Mouse (Mus musculus) brain, embryonic 14.5 days (tissue): ENCODE results near the gene Il17re. TPM values are rescaled to one million over a fixed set of nuclear protein-coding genes. Genes with fewer than 3 reads are reported as not detected.
A peak's percentile ranks its signal among the peaks of the same experiment; 100 is the strongest.

ENCODE experiments used
- DNase-seq: peaks from one replicate; pipeline ENCODE4 v3.0.0-alpha.2; 2011; ENCODE audit warnings: low read depth
- CTCF ChIP-seq: fragments of 200-500 bp; IDR thresholded peaks from 2 replicates; pipeline ENCODE4 v1.5.1; 2012; ENCODE audit warnings: inconsistent platforms, mild to moderate bottlenecking, moderate library complexity, borderline replicate concordance; ENCODE audit not compliant: insufficient read depth, insufficient read length; ENCODE audit errors: extremely low read depth
- POLR2A ChIP-seq: fragments of 200-500 bp; IDR thresholded peaks from 2 replicates; pipeline ENCODE4 v1.6.1; 2012; ENCODE audit warnings: mild to moderate bottlenecking, inconsistent platforms, borderline replicate concordance; ENCODE audit not compliant: poor library complexity, insufficient read depth, insufficient read length, severe bottlenecking; ENCODE audit errors: extremely low read depth
- polyA plus RNA-seq: library from polyadenylated mRNA; depleted of rRNA; stranded (reverse); fragments of >200 nt; gene quantifications from 2 replicates; pipeline ENCODE4 v1.2.3, GENCODE M21; 2012

The Il17re gene
- polyA plus RNA-seq, 1 experiment: 0.63 TPM

DNA sequence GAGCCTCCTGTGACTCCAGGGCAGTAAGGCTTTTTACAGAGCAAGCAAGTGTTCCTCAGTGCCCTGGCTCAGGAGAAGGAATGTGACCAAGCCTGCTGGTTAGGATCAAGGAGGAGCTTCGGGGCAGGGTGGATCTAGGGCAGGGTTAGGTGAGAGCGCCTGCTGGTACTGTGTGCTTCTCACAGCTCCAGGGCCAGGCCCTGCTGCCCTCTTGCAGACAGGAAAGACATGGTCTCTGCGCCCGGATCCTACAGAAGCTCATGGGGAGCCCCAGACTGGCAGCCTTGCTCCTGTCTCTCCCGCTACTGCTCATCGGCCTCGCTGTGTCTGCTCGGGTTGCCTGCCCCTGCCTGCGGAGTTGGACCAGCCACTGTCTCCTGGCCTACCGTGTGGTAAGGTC is 351 bp downstream of the Il17re start:
- no peak for TF ChIP-seq CTCF
- no peak for TF ChIP-seq POLR2A
- no peak for DNase-seq

DNA sequence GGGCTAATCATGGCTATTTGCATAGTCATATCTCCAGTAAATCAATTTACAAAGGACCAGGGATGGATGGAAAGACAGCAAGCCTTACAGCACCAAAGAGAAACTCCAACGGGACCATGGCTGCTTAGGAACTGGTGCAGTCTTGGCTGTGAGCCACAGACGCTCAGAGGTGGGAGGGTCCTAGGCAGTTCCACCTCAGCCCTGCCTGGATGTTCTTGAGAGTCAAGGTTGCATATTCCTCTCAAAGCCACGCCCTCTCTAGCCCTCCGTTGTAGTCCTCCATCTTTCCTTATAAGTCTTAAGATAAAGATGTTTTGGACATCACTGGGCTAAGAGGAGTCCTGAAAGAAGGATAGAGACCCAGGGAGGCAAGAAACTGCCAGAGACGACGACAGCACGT is 5.8 kb downstream of the Il17re start:
- no peak for TF ChIP-seq POLR2A
- no peak for TF ChIP-seq CTCF
- no peak for DNase-seq

DNA sequence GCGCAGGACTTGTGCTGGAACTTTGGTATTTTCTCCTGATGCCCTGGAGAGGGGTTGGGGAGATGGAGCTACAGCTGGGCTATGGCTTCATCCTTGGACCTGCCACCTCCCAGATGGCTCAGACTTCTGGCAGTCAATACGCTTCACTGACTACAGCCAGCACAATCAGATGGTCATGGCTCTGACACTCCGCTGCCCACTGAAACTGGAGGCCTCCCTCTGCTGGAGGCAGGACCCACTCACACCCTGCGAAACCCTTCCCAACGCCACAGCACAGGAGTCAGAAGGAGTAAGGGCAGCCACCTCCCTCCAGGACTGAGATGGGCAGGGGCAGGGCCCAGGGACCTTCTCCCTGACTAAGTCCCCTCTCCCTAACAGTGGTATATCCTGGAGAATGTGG is 7.3 kb downstream of the Il17re start:
- no peak for TF ChIP-seq POLR2A
- TF ChIP-seq CTCF: peak; percentile 33; the same call in 1 of the 2 replicates
- no peak for DNase-seq

DNA sequence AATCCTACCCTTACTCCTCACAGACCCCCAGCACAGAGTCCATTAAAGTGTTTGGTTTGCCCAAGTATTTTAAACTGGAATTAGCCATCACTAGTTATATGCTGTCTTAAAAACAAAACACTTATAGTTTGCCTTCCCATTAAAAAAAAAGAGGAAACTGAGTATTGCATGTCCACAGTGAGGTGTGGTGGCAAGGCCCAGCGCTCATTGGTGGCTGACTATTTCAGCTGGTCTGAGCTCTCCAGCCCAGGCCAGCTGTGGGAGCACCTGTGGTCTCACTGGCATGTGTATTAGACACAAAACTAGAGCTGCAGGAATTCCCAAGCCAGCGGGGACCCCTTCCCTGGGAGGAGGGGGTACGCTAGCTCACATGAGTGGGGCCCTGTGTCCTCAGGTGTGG is 10.2 kb downstream of the Il17re start:
- TF ChIP-seq POLR2A: no peak
- TF ChIP-seq CTCF: no peak
- DNase-seq: no peak

DNA sequence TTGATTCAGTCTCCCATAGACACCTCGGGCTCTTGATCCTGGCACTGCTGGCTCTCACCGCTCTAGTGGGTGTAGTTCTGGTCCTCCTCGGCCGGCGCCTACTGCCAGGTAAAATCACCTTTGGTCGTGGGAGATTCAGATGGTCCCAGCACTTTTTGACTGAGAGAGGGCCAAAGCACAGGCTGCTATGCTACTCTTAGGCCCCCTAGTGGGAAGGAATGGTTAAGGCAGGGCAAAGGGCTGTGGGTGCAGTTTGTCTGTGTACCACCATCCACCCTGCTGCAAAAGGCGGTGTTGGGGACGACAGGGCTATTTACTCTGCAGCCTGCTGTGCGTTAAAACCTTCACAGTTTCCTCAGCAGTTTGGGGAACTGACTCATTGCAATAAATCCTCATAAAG is 10.7 kb downstream of the Il17re start:
- peak; percentile 69 for DNase-seq
- TF ChIP-seq CTCF: peak; percentile 81
- no peak for TF ChIP-seq POLR2A

DNA sequence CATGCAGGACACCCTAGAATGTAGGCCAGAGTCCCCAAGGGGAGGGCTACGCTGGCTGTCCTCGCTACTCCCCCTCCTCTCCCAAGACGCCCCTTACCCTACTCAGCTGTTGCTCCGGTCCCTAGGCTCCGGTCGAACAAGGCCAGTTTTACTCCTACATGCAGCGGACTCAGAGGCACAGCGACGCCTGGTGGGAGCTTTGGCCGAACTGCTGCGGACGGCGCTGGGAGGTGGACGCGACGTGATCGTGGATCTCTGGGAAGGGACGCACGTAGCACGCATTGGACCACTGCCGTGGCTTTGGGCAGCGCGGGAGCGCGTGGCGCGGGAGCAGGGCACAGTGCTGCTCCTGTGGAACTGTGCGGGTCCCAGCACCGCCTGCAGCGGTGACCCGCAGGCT is 11.1 kb downstream of the Il17re start:
- TF ChIP-seq CTCF (peak; percentile 81), POLR2A (no peak)
- peak; percentile 77 for DNase-seq

DNA sequence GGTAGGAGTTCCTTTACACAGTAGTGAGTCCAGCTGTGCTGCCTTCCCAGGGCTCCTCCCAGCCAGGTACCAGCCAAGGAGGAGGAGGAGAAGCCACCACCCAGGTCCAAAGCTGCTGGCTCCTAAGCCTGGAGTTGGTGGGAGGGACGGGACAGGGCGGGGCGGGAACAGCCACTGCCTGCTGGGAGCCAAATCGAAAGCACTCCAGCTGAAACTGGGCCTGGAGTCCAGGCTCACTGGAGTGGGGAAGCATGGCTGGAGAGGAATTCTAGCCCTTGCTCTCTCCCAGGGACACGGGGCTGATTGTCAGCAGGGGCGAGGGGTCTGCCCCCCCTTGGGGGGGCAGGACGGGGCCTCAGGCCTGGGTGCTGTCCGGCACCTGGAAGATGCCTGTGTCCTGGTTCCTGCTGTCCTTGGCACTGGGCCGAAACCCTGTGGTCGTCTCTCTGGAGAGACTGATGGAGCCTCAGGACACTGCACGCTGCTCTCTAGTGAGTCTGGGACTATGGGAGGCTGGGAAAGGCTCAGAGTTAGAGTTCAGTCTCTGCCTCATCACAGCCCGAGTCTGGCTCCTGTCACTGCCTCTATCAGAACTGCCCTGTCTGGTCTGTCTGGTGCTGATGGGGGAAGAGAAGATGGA is 13.1 kb downstream of the Il17re start, which contains the start of gene Il17rc:
Il17rc (plus strand) TSS at position 131 of the 640 bp plus-strand sequence.
- no peak for TF ChIP-seq CTCF
- no peak for TF ChIP-seq POLR2A
- no peak for DNase-seq

DNA sequence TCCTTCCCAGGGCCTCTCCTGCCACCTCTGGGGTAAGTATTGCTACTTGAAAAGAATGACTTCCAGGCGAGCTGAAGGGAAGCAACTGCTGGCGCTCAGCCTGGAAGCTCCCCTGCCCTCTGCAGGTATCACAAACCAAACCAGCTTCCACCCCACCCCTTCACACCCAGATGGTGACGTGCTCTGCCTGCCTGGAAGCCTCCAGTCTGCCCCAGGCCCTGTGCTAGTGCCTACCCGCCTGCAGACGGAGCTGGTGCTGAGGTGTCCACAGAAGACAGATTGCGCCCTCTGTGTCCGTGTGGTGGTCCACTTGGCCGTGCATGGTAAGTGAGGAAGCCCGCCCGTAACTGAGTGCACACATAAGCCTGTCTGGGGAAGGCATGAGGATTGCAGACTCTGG is 13.8 kb downstream of the Il17re start:
- DNase-seq: no peak
- TF ChIP-seq POLR2A: no peak
- TF ChIP-seq CTCF: no peak

DNA sequence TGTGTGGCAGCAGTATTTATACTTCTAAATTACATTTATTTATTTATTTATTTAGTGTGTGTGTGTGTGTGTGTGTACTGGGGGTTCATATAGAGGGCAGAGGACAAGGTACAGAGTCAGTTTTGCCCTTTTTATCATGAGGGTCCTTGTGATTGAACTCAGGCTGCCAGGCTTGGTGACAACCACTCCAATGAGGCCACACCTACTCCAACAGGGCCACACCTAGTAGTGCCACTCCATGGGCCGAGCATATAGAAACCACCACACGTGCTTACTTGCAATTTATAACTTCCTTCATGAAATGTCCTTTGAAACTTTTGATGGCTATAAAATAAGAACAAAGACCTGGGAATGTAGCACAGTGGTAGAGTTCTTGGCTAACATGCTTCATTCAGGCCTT is 15.0 kb downstream of the Il17re start:
- TF ChIP-seq POLR2A: no peak
- no peak for TF ChIP-seq CTCF
- no peak for DNase-seq

DNA sequence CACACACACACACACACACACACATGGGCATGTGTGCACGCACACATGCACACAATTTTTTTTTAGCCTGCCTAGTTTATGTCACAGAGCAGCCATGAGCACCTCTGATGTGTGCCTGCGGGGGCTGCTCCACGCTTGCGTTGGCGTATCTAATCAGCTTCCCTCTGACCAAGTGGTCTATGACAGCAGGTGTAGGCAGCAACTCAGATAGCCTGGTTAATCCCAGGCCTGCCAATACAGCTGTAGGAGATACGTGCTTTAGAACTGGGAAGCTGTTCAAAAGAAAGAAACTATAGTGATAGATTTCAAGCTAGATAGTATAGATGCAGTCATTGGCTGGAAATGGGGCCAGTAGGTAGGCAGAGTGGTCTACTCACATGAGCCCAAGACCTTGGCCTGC is 15.4 kb downstream of the Il17re start:
- DNase-seq: no peak
- no peak for TF ChIP-seq POLR2A
- no peak for TF ChIP-seq CTCF

DNA sequence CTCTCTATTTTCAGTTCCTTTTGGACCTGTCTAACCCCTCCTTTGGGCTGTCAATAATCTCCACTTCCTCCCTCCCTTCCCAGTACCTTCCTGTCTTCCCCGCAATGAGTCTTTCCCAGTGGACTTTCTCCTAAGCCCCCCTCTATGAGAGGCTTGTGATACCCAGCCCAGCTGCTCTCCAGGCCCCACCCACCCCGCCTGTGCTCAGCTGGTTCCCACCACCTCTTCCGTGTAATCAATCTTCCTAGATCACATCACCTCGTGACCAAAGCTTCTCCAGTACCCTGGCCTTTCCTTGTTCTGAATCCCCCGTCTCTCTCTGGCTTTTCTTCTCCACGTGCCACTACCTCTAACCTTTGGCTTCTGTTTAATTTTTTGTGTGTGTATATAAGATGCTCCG is 19.1 kb downstream of the Il17re start:
- DNase-seq: no peak
- no peak for TF ChIP-seq CTCF
- TF ChIP-seq POLR2A: no peak

DNA sequence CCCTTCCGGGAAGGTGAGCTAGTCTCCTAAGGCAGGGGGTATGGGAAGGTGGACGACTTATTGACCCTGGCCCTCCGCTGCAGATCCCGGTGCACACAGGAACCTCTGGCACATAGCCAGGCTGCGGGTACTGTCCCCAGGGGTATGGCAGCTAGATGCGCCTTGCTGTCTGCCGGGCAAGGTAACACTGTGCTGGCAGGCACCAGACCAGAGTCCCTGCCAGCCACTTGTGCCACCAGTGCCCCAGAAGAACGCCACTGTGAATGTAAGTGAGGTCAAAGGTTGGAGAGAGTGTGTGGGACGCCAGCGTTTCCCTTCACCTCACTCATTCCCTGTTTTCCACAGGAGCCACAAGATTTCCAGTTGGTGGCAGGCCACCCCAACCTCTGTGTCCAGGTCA is 20.6 kb downstream of the Il17re start:
- DNase-seq: no peak
- TF ChIP-seq CTCF (no peak), POLR2A (no peak)
